In genomic region chr6:5110715-5111048, GRCm38 (mm10) we compare ENCODE assay signal across 8 mouse cellular contexts.
DNase-seq lines count a peak whose midpoint lies in the region; ATAC-seq lines count a peak whose summit lies in the region.
"Had no signal": no experiment of that assay in that cellular context is flagged by ENCODE, and none has a peak within 500 bp of the region (broad histone marks: within the 10 kb centered on the region; RNA-seq: fewer than 3 reads in every experiment).

No protein-coding gene starts in this region.

- H3K4me2 ChIP-seq in hindbrain, embryonic 14.5 days (replicated peaks): no peak overlapping the region; the same call in 1 of the 2 replicates
- peak overlapping the region; percentile 61; the same call in 1 of the 2 replicates for H3K4me2 ChIP-seq in liver, embryonic 15.5 days

- H3K27ac ChIP-seq in hindbrain, embryonic 10.5 days: 0 out of 2 replicates have a peak overlapping the region, but pooled peaks have one; percentile 84
- no peak overlapping the region for H3K27ac ChIP-seq in hindbrain, embryonic 14.5 days
- no peak overlapping the region for H3K27ac ChIP-seq in liver, embryonic 15.5 days (replicated peaks)

- H3K27me3 ChIP-seq in hindbrain, embryonic 10.5 days (ENCODE audit: insufficient read depth, poor library complexity, severe bottlenecking): no peaks in the 10 kb centered on the region
- no peaks in the 10 kb centered on the region for H3K27me3 ChIP-seq in hindbrain, embryonic 14.5 days (ENCODE audit: control insufficient read depth, insufficient read depth, low read length)
- H3K27me3 ChIP-seq in megakaryocyte, embryonic 14.5 days (replicated peaks): no peaks in the 10 kb centered on the region
- H3K27me3 ChIP-seq in liver, embryonic 15.5 days: no peaks in the 10 kb centered on the region
- H3K27me3 ChIP-seq: heart, embryonic 15.5 days had no signal

- no peak overlapping the region for H3K9ac ChIP-seq in hindbrain, embryonic 14.5 days
- no peak overlapping the region for H3K9ac ChIP-seq in liver, embryonic 15.5 days

- WGBS in hindbrain, embryonic 10.5 days: 26% methylated on average over 3 of the region's 3 CpGs
- 35% methylated on average over 3 of the region's 3 CpGs for WGBS in hindbrain, embryonic 14.5 days
- WGBS in liver, embryonic 15.5 days (ENCODE audit: insufficient replicate concordance): 15% methylated on average over 3 of the region's 3 CpGs

- no peaks in the 10 kb centered on the region for H3K9me3 ChIP-seq in hindbrain, embryonic 10.5 days
- no peaks in the 10 kb centered on the region for H3K9me3 ChIP-seq in hindbrain, embryonic 14.5 days (ENCODE audit: control insufficient read depth, low read length)
- H3K9me3 ChIP-seq in megakaryocyte, embryonic 14.5 days: no peaks in the 10 kb centered on the region
- H3K9me3 ChIP-seq in liver, embryonic 15.5 days (replicated peaks): no peaks in the 10 kb centered on the region
- H3K9me3 ChIP-seq: heart, embryonic 15.5 days had no signal

- peaks cover 35% of the 10 kb centered on the region for H3K4me1 ChIP-seq in hindbrain, embryonic 10.5 days (replicated peaks)
- peaks cover 4% of the 10 kb centered on the region; the same call in 1 of the 2 replicates for H3K4me1 ChIP-seq in hindbrain, embryonic 14.5 days (replicated peaks; ENCODE audit: control insufficient read depth, insufficient read depth, low read length)
- peaks cover 45% of the 10 kb centered on the region for H3K4me1 ChIP-seq in megakaryocyte, embryonic 14.5 days
- H3K4me1 ChIP-seq in liver, embryonic 15.5 days (replicated peaks): peaks cover 16% of the 10 kb centered on the region

- ATAC-seq in hindbrain, embryonic 14.5 days (ENCODE audit: low FRiP score): no peak
- ATAC-seq in megakaryocyte, adult 5-6 weeks (ENCODE audit: poor library complexity, severe bottlenecking): no peak
- ATAC-seq in erythroid progenitor cell, adult 5-6 weeks (replicated peaks; ENCODE audit: low FRiP score, poor library complexity, severe bottlenecking): peak; percentile 21; the same call in 1 of the 2 replicates
- no peak for ATAC-seq in liver, embryonic 15.5 days (ENCODE audit: insufficient read depth)

- H3K36me3 ChIP-seq in hindbrain, embryonic 10.5 days: peaks cover 17% of the 10 kb centered on the region
- H3K36me3 ChIP-seq in hindbrain, embryonic 14.5 days (replicated peaks; ENCODE audit: control insufficient read depth, insufficient read depth): peaks cover 15% of the 10 kb centered on the region
- H3K36me3 ChIP-seq in megakaryocyte, embryonic 14.5 days (replicated peaks; ENCODE audit: low read length): no peaks in the 10 kb centered on the region
- no peaks in the 10 kb centered on the region; the same call in 1 of the 2 replicates for H3K36me3 ChIP-seq in liver, embryonic 15.5 days (replicated peaks)
- H3K36me3 ChIP-seq: heart, embryonic 15.5 days had no signal

- no peak for DNase-seq in hindbrain, embryonic 10.5 days (ENCODE audit: low spot score)
- DNase-seq in hindbrain, embryonic 14.5 days (ENCODE audit: low spot score): no peak
- DNase-seq in cerebellum, postnatal 25 days: no peak

- H3K4me3 ChIP-seq in hindbrain, embryonic 10.5 days: no peak overlapping the region
- no peak overlapping the region for H3K4me3 ChIP-seq in hindbrain, embryonic 14.5 days (replicated peaks; ENCODE audit: low read length)
- peak overlapping the region; percentile 82 for H3K4me3 ChIP-seq in megakaryocyte, embryonic 14.5 days (replicated peaks)
- no peak overlapping the region for H3K4me3 ChIP-seq in liver, embryonic 15.5 days (replicated peaks)
